Comparison of ENCODE assay signal across 12 mouse cellular contexts in genomic region chr16:11384361-11384760, GRCm38 (mm10).
DNase-seq lines count a peak whose midpoint lies in the region; ATAC-seq and TF ChIP-seq lines count a peak whose summit lies in the region.
"Had no signal": no experiment of that assay in that cellular context is flagged by ENCODE, and none has a peak within 500 bp of the region (broad histone marks: within the 10 kb centered on the region; RNA-seq: fewer than 3 reads in every experiment).

No protein-coding gene starts in this region.

- ATAC-seq in forebrain, embryonic 14.5 days, result no peak
- no peak for ATAC-seq in forebrain, embryonic 13.5 days

- no peak for TF ChIP-seq POLR2A in bone marrow macrophage, adult 2 months (IDR thresholded peaks at IDR 0.05; ENCODE audit: borderline replicate concordance, low read depth, low read length)

- H3K36me3 ChIP-seq in forebrain, embryonic 14.5 days (ENCODE audit: control insufficient read depth, insufficient read depth, low read length), result no peaks in the 10 kb centered on the region
- H3K36me3 ChIP-seq in forebrain, embryonic 13.5 days (ENCODE audit: poor library complexity, severe bottlenecking), result no peaks in the 10 kb centered on the region
- H3K36me3 ChIP-seq: liver, embryonic 13.5 days; neural tube, embryonic 12.5 days had no signal

- H3K27ac ChIP-seq in forebrain, embryonic 14.5 days (ENCODE audit: low read depth, low read length), result no peak overlapping the region
- no peak overlapping the region for H3K27ac ChIP-seq in forebrain, embryonic 13.5 days
- H3K27ac ChIP-seq in bone marrow macrophage, adult 2 months (ENCODE audit: insufficient read depth, low read depth, low read length), result peak overlapping the region; percentile 97
- H3K27ac ChIP-seq: liver, embryonic 13.5 days; neural tube, embryonic 12.5 days had no signal

- no peaks in the 10 kb centered on the region for H3K9me3 ChIP-seq in forebrain, embryonic 14.5 days (replicated peaks; ENCODE audit: control insufficient read depth, low read length)
- H3K9me3 ChIP-seq in forebrain, embryonic 13.5 days (replicated peaks), result no peaks in the 10 kb centered on the region
- H3K9me3 ChIP-seq: liver, embryonic 13.5 days; neural tube, embryonic 12.5 days had no signal

- WGBS in forebrain, embryonic 14.5 days, result 56% methylated on average over 5 of the region's 5 CpGs
- 75% methylated on average over 5 of the region's 5 CpGs for WGBS in forebrain, embryonic 13.5 days

- H3K27me3 ChIP-seq in forebrain, embryonic 14.5 days (replicated peaks; ENCODE audit: control insufficient read depth, insufficient read depth, low read length), result no peaks in the 10 kb centered on the region
- H3K27me3 ChIP-seq in forebrain, embryonic 13.5 days, result no peaks in the 10 kb centered on the region
- H3K27me3 ChIP-seq: liver, embryonic 13.5 days; neural tube, embryonic 12.5 days had no signal

- H3K4me2 ChIP-seq in forebrain, embryonic 14.5 days (ENCODE audit: low read length), result no peak overlapping the region
- H3K4me2 ChIP-seq in forebrain, embryonic 13.5 days, result no peak overlapping the region
- H3K4me2 ChIP-seq: liver, embryonic 13.5 days; neural tube, embryonic 12.5 days had no signal

- H3K4me1 ChIP-seq in forebrain, embryonic 14.5 days (ENCODE audit: control insufficient read depth, insufficient read depth, low read length), result no peaks in the 10 kb centered on the region
- H3K4me1 ChIP-seq in forebrain, embryonic 13.5 days, result 0 out of 2 replicates have a peak, but pooled peaks cover 3% of the 10 kb centered on the region
- H3K4me1 ChIP-seq in bone marrow macrophage, adult 2 months (ENCODE audit: control insufficient read depth, insufficient read depth, low read length), result peaks cover 67% of the 10 kb centered on the region
- H3K4me1 ChIP-seq: neural tube, embryonic 12.5 days had no signal

- DNase-seq in forebrain, embryonic 14.5 days (ENCODE audit: low spot score), result peak; percentile 24
- DNase-seq in lung, postnatal 10 days, result peak; percentile 31
- no peak for DNase-seq in lung, adult 18-20 months
- DNase-seq in cerebellum, postnatal 36 days, result peak; percentile 53 to 68
- DNase-seq in urinary bladder, adult 18-20 months (ENCODE audit: low spot score in 2 of 2), result no peak
- no peak for DNase-seq in spleen, adult 18-20 months
- DNase-seq: kidney, adult 9 months; liver, embryonic 13.5 days; thymus, postnatal 36 days had no signal

- no peak overlapping the region for H3K4me3 ChIP-seq in forebrain, embryonic 14.5 days (ENCODE audit: low read depth, low read length)
- H3K4me3 ChIP-seq in forebrain, embryonic 13.5 days, result no peak overlapping the region
- no peak overlapping the region for H3K4me3 ChIP-seq in bone marrow macrophage, adult 2 months (ENCODE audit: insufficient read depth, low read length)
- H3K4me3 ChIP-seq: liver, embryonic 13.5 days; neural tube, embryonic 12.5 days had no signal

- no peak for TF ChIP-seq CTCF in bone marrow macrophage, adult 2 months (IDR thresholded peaks at IDR 0.05; ENCODE audit: low read depth, low read length)

- no peak overlapping the region for H3K9ac ChIP-seq in forebrain, embryonic 14.5 days (ENCODE audit: low read length)
- no peak overlapping the region for H3K9ac ChIP-seq in forebrain, embryonic 13.5 days
- H3K9ac ChIP-seq: liver, embryonic 13.5 days; neural tube, embryonic 12.5 days had no signal

Comparison
In these comparisons a context has a peak if more than half of its experiments do, and no peak if none do; other contexts are left out.
1. DNase-seq: peak in forebrain, embryonic 14.5 days (single experiment), lung, postnatal 10 days (single experiment) and cerebellum, postnatal 36 days (2 of 2); none in lung, adult 18-20 months (0 of 2), urinary bladder, adult 18-20 months (0 of 2) and spleen, adult 18-20 months (0 of 2).